Mouse (Mus musculus) embryo, embryonic 9.5 days (tissue): ENCODE results near the gene Cbfa2t3.
"Not testable (repeated sequence)": the region's sequence is repeated elsewhere in the genome, so short reads cannot be mapped to it uniquely, and the experiment has no call there.

ENCODE experiments used
- DNase-seq: peaks from one replicate; pipeline ENCODE4 v3.0.0-alpha.2; 2017; ENCODE audit errors: extremely low spot score

Gene Cbfa2t3

DNA sequence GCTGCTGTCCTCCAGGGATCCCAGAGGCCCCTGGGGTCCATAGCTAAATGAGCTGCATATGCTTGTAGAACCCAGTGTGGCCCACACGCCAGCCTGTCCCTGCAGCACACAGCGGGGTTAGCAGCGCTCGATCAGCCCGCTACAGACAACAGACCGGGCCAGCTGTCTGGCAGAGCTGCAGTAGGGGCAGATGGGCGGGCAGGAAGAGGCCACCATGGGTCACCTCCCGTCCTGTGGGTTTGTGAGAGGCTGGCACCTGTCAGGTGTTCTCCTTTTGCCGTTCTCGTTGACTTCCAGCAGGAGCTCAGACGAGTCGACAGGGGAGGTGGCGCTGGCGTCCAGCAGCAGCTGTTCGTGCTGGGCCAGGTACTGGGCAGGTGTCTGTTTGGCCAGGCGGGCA lies 60.3 kb downstream of the Cbfa2t3 start:
- no peak for DNase-seq

DNA sequence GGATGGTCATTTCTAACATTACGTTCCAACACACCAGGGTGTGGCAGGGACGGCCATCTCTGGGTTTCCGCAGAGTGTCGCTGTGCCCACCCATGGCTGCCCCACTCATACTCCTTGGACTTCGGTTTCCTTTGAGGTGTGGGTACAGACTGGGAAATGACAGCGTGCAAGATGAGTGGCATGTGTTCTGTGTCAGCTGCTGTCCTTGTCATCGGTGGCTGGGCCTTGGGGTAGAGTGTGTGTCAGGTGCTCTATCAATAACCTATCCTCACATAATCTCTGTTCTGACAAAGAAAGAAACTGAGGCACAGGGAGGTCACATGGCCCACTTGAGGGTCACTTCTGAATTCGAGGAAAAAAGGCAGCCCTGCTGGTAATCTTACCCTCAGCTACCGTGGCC lies 61.7 kb downstream of the Cbfa2t3 start:
- no peak for DNase-seq

DNA sequence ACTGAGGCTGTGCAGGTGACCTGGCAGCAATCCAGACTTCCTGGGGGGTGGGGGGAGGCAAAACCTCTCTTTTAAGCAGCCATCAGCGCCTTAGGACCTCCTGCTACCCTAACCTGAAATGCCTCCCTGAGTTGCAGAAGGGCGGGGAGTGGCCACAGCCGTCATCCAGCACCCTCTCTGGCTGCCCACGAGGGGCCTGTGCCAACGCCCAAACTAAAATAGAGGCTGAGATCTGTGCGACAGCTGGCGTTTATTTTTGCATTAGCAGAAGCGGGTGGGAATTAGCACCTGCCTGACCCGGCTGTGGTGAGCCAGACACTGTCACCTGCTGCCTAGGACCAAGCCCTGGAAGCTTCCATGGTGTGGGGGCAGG lies 62.1 kb downstream of the Cbfa2t3 start:
- no peak for DNase-seq

DNA sequence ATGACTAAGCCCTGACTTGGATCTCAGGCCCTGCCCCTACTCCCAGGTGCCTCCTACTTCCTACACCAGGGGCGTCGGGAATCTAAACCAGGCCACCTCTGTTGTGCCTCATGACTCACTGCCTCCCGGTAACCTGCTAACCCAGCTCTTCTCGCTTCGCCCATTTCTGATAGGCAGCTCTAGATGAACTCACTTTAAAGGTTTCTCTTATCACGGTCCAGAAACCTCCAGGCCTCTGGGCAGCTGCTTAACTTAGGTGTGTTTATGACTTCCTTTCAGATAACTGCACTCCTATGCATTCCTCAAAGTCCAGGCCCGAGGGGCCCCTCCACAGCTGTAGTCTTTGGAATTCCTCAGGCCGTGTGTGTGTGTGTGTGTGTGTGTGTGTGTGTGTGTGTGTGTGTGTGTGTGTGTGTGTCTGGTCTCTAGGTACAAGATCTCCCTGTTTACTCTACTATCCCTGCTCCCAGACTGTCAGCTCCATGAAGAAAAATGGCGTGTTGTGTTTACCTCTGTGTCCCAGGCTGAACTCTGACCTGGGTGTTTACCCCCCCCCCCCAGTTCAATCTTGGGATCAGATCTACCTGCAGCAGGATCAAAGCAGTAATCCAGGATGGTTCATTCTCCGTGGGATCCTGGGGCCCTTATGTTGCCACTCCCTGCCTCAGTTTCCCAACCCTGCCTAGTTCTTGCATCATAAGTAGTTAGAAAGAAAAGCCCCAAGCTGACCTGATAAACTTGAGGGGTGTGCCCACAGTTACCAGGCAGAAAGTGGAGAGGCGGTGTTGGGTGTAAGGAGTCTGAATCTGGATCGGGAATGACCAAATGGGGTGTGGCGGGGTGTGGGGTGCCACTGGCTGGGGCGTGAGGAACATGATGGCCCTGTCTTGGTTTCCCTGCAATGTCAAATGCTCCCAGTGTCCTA lies 62.8 kb downstream of the Cbfa2t3 start:
- no peak for DNase-seq

DNA sequence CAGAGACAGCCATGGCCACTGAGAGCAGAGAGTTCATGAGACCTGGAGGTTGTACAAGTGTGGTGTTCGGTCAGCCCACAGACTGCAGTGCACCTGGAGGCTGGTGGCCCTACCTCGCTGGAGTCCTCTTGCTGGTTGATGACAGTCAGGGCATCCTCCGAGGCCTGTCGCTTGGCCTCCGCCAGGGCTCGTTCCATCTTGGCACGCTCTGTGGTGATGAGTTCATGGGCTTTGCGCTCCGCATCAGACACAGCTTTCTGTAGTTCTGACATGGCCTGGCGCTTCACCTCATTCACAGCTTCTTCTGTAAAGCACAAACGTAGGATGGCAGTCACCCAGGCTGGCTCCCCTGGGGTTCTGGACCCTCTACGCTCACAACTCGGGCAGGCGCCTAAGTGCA lies 65.7 kb downstream of the Cbfa2t3 start:
- DNase-seq = no peak

DNA sequence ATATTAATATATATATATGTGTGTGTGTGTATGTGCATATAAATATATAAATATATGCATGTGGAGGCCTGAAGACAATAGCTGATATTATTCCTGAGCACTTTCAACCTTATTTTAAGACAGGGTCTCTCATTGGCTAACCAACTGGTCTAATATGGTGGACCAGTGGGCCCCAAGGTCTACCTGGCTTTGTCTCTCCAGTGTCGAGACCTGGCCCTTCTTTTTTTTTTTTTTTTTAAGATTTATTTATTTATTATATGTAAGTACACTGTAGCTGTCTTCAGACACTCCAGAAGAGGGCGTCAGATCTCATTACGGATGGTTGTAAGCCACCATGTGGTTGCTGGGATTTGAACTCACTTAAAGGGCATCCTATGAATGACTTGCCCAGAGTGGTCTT lies 66.8 kb downstream of the Cbfa2t3 start:
- not testable (repeated sequence) for DNase-seq

DNA sequence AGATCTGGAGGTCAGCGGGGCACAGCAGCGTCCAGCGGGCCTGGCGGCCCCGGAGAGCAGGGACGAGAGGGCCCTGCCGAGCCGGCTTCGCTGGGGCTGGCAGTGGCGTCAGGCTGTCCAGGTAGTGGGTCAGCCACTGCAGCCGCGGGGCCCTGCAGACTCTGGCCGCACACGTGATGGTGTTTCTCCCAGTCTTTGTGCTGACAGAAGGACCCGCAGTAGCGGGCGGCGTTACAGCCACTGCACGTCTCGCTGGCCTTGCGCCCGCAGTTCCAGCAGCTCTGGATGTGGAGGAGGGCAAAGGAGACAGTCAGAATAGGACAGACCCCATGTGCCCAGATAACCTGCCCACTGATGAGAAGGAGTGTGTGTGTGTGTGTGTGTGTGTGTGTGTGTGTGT lies 68.2 kb downstream of the Cbfa2t3 start:
- no peak for DNase-seq

DNA sequence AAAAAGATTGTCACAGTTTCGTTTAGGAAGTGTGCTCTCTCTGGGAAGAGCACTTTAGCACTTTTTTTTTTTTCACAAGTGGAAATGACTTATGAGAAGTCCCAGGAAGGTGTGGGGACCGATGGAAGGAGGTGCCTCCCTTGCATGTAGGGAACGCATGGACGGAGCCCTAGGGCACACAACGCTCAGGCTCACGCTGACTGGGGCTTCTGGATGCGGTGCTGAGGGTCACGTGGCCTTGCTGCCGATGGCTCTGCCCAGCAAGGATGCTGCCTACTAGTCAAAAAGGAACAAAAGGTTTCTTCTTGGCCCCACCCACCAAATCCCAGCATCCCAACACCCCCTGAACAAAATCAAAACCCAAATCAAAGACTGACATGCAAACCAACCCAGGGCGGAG lies 69.5 kb downstream of the Cbfa2t3 start:
- no peak for DNase-seq

DNA sequence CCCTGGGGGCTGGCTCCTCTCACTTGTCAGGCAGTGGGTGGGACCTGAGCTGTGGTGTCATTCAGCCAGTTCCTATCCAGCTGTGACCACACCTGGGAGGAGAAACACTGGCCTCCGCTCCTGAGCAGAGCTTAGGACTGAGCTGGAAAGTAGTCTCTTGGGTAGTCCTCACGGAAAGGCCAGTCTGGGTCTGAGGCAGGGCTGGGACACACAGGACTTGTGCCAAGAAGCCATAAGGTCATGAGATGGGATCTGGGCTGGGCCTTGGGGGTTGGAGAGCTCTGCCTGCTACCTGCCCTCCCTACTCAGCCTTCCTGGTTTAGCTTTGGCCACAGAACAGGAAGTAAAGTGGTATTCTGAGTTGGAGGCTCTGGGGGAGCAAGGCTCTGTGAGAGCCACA lies 72.0 kb downstream of the Cbfa2t3 start:
- DNase-seq = no peak

DNA sequence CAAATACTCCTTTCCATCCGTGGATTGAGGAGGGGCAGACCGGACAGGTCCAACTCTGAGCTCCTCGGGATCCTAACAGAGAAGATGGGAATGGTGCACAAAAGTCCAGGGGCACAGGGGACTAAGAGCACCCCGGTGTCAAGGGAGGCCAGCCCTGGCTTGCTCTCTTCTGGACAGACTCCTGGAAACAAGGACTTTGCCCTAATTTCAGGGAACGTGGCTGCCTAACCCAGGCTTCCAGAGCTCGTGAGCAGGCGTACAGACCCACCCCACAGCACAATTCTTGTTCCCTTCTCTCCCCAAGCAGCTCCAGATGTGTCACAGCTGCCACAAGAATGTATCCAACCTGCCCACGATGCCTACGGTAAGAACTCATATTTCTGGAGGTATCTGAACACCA lies 73.1 kb downstream of the Cbfa2t3 start:
- DNase-seq = no peak

DNA sequence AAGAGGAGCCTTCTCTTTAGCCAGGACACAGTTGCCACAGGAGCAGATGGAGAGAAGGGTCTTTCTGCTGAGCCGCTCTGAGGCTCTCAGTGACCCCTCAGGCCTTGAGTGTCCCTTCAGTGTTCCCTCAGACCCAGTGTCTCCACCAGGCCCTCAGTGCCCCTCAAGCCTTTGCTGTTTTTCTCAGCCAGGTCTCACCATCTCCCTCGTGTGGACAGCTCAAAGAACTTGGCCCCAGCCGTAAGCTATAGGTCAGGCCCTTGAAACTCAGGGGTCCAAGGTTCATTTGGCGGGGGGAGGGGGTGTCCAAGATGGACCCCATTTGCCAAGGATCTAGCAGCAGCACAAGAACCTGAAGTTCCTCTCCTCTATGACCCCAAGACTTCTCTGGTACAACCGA lies 74.3 kb downstream of the Cbfa2t3 start:
- no peak for DNase-seq

DNA sequence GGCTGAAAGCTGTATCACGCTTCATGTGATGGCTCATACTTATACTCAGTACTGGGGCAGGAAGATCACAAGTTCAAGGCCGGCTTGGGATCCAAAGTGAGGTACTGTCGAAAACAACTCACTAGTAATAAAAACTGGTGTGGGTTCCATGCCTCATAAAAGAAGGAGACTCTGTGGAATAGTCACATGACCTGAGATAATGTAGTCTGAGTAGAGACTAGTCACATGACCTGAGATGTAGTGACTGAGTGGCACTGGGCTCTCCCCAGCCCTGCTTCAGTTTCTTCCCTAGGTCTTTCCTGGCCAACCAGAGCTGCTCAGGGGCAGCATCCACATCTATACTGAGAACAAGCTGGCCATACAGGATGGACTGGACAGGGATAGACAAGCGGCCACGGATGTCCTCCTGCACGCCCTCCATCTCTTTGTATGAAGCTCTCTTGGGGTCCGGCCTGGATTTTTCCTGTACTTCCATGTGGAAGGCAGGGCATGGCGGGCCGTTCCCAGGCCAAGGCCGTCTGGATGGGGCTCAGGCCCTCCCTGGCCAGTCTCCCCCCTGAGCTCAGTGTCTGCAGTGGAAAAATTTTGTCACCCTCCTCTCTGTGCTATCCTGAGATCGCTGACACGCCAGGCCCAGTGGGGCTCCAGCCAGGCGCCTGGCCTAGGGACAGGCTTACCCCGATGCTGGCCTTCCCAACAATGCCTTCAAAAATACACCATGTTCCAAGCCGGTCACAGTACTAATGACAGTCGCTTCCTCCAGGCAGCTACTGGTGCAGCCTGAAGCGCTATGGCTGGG lies 74.9 kb downstream of the Cbfa2t3 start:
- DNase-seq = no peak

DNA sequence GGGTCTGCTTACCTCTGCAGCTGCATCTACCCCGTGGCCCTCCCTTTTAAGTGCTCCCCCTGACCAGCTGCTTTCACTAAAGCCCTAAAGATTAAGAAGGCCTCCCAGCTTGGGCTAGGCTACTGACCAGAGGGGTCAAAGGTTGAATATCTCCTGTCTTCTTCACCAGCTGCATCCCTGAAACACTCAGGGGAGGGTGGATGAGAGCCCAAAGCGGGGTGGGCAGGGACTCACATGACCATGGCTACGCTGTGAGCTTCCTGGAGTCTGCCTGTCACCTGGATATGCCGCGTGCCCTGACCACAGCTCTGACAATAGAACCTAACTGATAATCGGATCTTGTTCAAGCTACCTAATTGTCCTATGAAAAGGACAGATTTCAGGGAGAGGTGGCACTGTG lies 76.2 kb downstream of the Cbfa2t3 start, which contains the start of gene Pabpn1l:
Gene Pabpn1l (minus strand): TSS at position 13 of the 400 bp plus-strand sequence.
- no peak for DNase-seq

DNA sequence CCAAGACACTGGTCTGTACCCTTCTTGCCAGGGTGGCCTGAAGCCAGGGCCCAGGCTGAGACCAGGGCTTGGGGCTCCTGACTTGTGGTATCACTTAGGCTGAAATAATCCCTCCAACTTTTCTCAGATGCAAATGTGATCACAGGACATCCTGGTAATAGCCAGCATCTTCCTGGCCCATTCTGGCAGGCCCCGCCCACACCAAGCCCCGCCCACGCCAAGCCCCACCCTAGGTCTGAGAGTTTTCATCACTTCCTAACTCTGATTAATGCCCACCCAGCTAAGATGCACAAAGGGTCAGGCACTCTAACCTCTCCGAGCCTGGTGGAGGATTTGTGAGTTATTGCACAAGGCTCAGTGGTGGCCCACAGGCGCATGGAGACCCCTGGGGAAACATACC lies 78.5 kb downstream of the Cbfa2t3 start:
- DNase-seq = no peak

DNA sequence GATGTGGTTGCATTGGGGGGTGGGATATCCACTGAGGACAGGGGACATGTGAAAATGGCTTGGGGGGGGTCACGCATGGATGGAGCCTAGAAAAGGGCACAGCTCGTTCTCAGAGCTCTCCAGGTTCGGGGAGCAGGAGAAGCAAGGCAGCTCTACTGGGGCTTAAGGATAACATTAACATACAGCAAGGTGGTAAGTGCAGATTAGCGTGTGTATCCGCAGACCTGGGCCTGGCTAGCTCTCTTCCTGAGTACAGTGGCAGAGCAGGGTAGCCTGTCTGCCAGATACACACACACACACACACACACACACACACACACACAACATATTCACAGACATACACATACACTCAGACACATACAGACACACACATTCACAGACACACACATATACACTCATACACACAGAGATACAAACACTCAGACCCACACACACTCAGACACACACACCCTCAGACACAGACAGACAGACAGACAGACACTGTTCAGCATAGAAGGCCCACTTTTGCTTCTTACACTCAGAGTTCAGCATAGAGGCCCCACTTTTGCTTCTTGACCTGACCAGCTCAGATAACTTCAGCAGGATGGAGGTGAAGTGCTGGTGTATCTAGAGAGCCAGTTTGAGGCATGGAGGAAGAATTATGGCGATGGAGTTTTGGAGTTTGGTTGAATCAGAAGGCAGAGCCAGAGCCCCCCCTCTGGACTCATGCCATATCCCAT lies 80.1 kb downstream of the Cbfa2t3 start:
- DNase-seq = no peak

DNA sequence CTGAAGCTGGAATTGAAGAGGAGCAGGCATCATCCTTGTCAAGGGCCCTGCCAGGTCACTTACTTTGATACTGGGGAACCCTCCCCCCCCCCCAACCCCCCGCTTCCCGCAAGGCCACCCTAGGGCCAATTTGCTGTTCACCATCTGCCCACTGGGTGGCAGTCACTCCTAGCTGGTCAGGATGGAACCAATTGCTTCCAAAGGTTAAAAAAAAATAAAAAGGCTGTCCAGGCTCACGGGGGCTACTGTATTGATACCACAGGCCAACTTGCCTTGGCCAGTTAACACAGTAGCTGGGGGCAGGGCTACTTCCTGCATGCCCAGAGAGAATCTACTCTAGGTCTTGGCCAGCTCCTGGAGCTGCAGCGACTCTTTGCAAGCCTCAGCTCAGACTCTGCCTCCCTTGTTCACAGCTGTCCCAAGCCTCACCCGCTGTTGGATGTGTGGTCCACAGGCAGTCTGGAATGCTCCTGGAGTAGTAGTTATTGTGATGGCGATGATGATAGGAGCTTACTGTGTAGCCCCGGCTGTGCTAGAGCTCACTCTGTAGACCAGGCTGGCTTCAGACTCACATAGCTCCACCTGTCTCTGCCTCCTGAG lies 80.9 kb downstream of the Cbfa2t3 start:
- DNase-seq = peak; percentile 73

DNA sequence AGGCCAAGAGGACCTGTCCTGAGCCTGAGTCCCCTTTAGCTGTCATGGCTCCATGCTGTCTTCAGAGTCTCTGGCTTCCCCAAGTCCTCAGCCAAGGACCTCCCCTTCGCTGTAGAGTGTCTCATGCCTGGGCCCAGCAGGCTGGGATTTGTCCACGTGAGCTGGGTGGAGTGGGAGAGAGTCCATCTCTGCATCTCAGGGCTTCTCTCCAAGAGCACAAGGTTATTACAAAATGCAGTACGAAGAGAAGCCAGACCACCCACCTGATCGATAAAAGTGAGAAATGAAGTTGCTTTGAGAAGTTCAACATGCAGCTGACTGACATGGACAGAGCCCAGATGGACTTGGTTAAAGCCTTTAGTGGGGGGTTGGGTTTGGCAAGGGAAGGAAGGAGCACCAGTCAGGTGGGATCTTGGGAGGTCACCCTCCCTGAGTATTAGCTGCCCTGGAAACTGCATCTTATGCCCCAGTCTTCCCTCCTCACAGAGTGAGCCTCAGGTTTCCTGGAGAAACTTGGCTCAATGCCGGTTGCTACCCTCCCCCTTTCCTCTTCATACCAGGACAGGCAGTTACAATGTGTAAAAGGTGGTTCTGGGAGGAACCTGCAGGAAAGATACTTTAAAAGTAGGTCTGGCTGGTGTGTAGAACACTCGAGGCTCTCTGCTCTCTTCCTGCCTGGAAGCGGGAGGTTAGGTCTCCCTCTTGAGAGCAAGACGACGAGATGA lies 82.6 kb downstream of the Cbfa2t3 start:
- no peak for DNase-seq

DNA sequence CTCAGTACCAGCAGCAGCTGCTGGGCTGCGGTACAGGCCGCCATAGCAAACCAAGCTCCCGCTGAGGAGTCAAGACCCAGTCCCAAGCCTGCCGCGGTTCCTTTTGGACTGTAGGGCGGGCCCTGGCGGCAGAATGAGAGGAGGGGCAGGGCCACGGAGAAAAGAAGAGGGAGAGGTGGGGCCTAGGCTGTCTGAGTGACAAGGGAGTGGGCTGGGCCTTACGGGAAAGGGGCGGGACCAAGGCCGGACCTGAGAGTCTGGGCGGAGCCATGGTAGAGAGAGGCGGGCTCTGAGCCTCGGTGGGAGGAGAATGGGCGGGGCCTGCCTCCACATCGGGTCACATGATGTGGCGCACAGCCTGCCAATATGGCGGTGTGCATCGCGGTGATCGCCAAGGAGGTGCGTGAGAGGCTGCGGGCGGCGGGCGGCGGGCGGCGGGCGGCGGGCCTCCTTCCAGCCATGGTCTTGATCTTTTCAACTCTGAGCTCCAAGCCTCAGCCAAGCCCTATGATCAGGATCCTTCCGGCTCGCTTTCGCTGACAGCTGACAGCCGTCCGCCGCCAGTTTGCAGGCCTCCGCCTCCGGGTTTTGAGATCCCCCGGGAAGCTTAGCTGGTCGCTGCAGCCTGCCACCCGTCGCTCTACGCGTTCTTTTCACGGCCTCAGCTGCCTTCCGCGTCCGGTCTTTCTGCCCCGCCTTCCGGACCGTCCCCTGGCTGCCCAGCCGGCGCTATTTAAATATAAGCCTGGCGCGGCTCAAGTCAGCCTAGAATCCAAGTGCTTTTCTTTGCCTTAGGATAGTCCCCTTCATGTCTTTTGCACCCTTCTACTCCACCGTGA lies 87.4 kb downstream of the Cbfa2t3 start, which contains the start of the genes Galns and Trappc2l:
Gene Galns (minus strand): TSS at position 169 of the 839 bp plus-strand sequence.
Gene Trappc2l (plus strand): TSS at position 346 of the 839 bp plus-strand sequence.
- peak; percentile 98 for DNase-seq

DNA sequence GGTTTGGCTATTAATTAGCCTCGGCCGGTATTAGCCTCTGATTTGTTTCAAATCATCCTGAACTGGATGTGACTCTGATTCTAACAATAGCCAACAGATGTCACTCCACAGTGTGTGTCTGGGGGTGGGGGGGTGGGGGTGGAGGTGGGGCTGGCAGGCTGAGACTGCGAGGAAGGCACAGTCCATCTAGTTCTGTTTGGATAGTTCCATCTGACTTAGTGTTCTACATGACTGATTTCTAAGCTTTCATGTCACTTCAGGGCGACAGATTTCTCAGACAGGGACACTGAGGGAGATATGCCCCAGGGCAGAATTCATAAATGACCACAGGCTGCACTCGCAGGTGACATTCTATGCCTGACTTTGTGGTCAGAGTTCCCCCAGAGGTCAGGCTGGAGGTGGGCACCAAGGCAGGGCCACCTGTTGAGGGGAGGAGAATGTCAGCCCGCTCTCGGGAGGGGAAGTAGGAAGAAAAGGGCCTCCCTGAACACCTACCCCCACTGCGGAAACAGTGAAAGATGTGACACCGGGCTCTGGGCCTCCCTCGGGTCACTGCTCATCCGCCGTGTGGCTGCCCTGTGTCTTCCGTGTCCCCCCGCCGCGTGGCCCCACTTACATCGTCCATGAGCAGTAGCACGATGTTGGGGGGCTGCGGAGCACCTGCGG lies 88.2 kb downstream of the Cbfa2t3 start:
- peak; percentile 40 for DNase-seq
